ENCODE assay signal across 8 mouse cellular contexts in the genomic region with DNA sequence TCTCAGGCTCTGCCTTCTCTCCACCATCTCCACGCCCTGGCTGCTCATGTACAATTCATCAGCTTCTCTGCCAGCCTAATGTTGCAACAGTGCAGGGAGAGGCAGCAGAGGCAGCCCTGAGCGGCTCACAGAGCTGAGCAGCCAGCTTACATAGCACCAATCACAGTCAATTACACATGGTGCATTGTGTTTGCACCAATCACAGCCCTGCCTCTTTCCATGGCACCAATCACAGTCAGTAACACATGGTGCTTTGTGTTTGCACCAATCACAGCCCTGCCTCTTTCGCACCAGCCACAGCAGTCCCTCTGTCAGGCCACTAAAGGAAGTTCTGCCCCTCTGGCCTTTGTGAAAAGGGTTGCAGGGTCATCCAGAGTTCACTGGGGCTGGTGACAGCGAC. TPM values are rescaled to one million over a fixed set of nuclear protein-coding genes. Genes with fewer than 3 reads are reported as not detected.
DNase-seq lines count a peak whose midpoint lies in the region; ATAC-seq lines count a peak whose summit lies in the region.

No protein-coding gene starts in this region.

- H3K4me1 ChIP-seq in embryonic facial prominence, embryonic 14.5 days (ENCODE audit: control insufficient read depth, insufficient read depth, low read length), result no peaks in the 10 kb centered on the region
- peaks cover 25% of the 10 kb centered on the region for H3K4me1 ChIP-seq in heart, embryonic 10.5 days
- peaks cover 10% of the 10 kb centered on the region; the same call in 1 of the 2 replicates for H3K4me1 ChIP-seq in limb, embryonic 12.5 days (replicated peaks)
- peaks cover 12% of the 10 kb centered on the region for H3K4me1 ChIP-seq in midbrain, embryonic 13.5 days (replicated peaks)

- WGBS in embryonic facial prominence, embryonic 14.5 days, result 11% methylated on average over 4 of the region's 4 CpGs
- 13% methylated on average over 4 of the region's 4 CpGs for WGBS in heart, embryonic 10.5 days
- 18% methylated on average over 4 of the region's 4 CpGs for WGBS in limb, embryonic 12.5 days
- whole genome bisulfite sequencing in midbrain, embryonic 13.5 days, result 3% methylated on average over 4 of the region's 4 CpGs

- peak; percentile 99 for ATAC-seq in embryonic facial prominence, embryonic 14.5 days (ENCODE audit: low read depth)
- peak; percentile 95 for ATAC-seq in limb, embryonic 12.5 days (ENCODE audit: insufficient number of reproducible peaks, insufficient read depth, low FRiP score, low TSS enrichment, low read depth)
- peak; percentile 100 for ATAC-seq in midbrain, embryonic 13.5 days

- H3K36me3 ChIP-seq in embryonic facial prominence, embryonic 14.5 days (ENCODE audit: control insufficient read depth, insufficient read depth, low read length), result no peaks in the 10 kb centered on the region
- no peaks in the 10 kb centered on the region for H3K36me3 ChIP-seq in heart, embryonic 10.5 days
- H3K36me3 ChIP-seq in limb, embryonic 12.5 days, result no peaks in the 10 kb centered on the region
- H3K36me3 ChIP-seq in midbrain, embryonic 13.5 days, result no peaks in the 10 kb centered on the region

- peak overlapping the region; percentile 15; the same call in 1 of the 2 replicates for H3K4me3 ChIP-seq in embryonic facial prominence, embryonic 14.5 days (ENCODE audit: low read depth, low read length)
- peak overlapping the region; percentile 29; the same call in 1 of the 2 replicates for H3K4me3 ChIP-seq in heart, embryonic 10.5 days
- H3K4me3 ChIP-seq in limb, embryonic 12.5 days (replicated peaks), result no peak overlapping the region
- peak overlapping the region; percentile 38 for H3K4me3 ChIP-seq in midbrain, embryonic 13.5 days (replicated peaks)

- no peaks in the 10 kb centered on the region for H3K9me3 ChIP-seq in embryonic facial prominence, embryonic 14.5 days (ENCODE audit: control insufficient read depth, low read length)
- H3K9me3 ChIP-seq in heart, embryonic 10.5 days, result no peaks in the 10 kb centered on the region
- no peaks in the 10 kb centered on the region for H3K9me3 ChIP-seq in limb, embryonic 12.5 days
- H3K9me3 ChIP-seq in midbrain, embryonic 13.5 days, result no peaks in the 10 kb centered on the region

- H3K27ac ChIP-seq in embryonic facial prominence, embryonic 14.5 days (replicated peaks; ENCODE audit: low read depth, low read length), result peak overlapping the region; percentile 54; the same call in 1 of the 2 replicates
- H3K27ac ChIP-seq in heart, embryonic 10.5 days, result peak overlapping the region; percentile 60
- 0 out of 2 replicates have a peak overlapping the region, but pooled peaks have one; percentile 12 for H3K27ac ChIP-seq in limb, embryonic 12.5 days
- H3K27ac ChIP-seq in midbrain, embryonic 13.5 days, result peak overlapping the region; percentile 94

- H3K27me3 ChIP-seq in embryonic facial prominence, embryonic 14.5 days (replicated peaks; ENCODE audit: control insufficient read depth, insufficient read depth, low read length), result no peaks in the 10 kb centered on the region
- H3K27me3 ChIP-seq in heart, embryonic 10.5 days (ENCODE audit: insufficient read depth, poor library complexity, severe bottlenecking), result peaks cover 5% of the 10 kb centered on the region; the same call in 1 of the 2 replicates
- H3K27me3 ChIP-seq in limb, embryonic 12.5 days, result no peaks in the 10 kb centered on the region
- no peaks in the 10 kb centered on the region for H3K27me3 ChIP-seq in midbrain, embryonic 13.5 days

- H3K4me2 ChIP-seq in embryonic facial prominence, embryonic 14.5 days (ENCODE audit: low read depth, low read length), result peak overlapping the region; percentile 45
- peak overlapping the region; percentile 24 for H3K4me2 ChIP-seq in limb, embryonic 12.5 days
- peak overlapping the region; percentile 52 for H3K4me2 ChIP-seq in midbrain, embryonic 13.5 days (replicated peaks)

- DNase-seq in 3T3-L1 (ENCODE audit: low read depth, low spot score), result peak; percentile 57
- peak; percentile 78 for DNase-seq in adrenal gland, postnatal 10 days
- DNase-seq in embryonic facial prominence, embryonic 14.5 days (ENCODE audit: low spot score), result peak; percentile 94
- peak; percentile 92 for DNase-seq in heart, embryonic 10.5 days (ENCODE audit: low spot score)
- DNase-seq in kidney, adult 9 months, result peak; percentile 77
- peak; percentile 53 to 57 for DNase-seq in spleen, postnatal 36 days (ENCODE audit: low spot score in 2 of 2)

- H3K9ac ChIP-seq in embryonic facial prominence, embryonic 14.5 days (ENCODE audit: low read depth, low read length), result no peak overlapping the region
- H3K9ac ChIP-seq in limb, embryonic 12.5 days (replicated peaks), result no peak overlapping the region
- peak overlapping the region; percentile 66 for H3K9ac ChIP-seq in midbrain, embryonic 13.5 days (replicated peaks)

RNA-seq across cellular contexts. Expression of a gene that starts 40.9 kb away (rescaled TPM):
- total RNA-seq in adrenal gland, postnatal 10 days (2021), result 10 to 100 TPM; 27.4 to 28.4 TPM
- 10.4 and 10.8 TPM in 2 replicates for polyA plus RNA-seq in embryonic facial prominence, embryonic 14.5 days (2014; fragmentation: Nextera tagmentation; extraction: Ambion mirVana)
- polyA plus RNA-seq in heart, embryonic 10.5 days (2016; fragmentation: Nextera tagmentation; extraction: Ambion mirVana), result 11.7 and 13.1 TPM in 2 replicates
- 17.3 and 20.4 TPM in 2 replicates for polyA plus RNA-seq in limb, embryonic 12.5 days (2016; fragmentation: Nextera tagmentation; extraction: Ambion mirVana)
- polyA plus RNA-seq in midbrain, embryonic 13.5 days (2015; fragmentation: Nextera tagmentation; extraction: Ambion mirVana), result 11.5 and 12.9 TPM in 2 replicates

RNA-seq across cellular contexts. Expression of a gene that starts 51.3 kb away (rescaled TPM):
- 10 to 100 TPM; 32.7 to 34.9 TPM for total RNA-seq in adrenal gland, postnatal 10 days (2021)
- 17.1 and 18.9 TPM in 2 replicates for polyA plus RNA-seq in embryonic facial prominence, embryonic 14.5 days (2014; fragmentation: Nextera tagmentation; extraction: Ambion mirVana)
- 11.5 and 11.7 TPM in 2 replicates for polyA plus RNA-seq in heart, embryonic 10.5 days (2016; fragmentation: Nextera tagmentation; extraction: Ambion mirVana)
- 21.9 and 23.1 TPM in 2 replicates for polyA plus RNA-seq in limb, embryonic 12.5 days (2016; fragmentation: Nextera tagmentation; extraction: Ambion mirVana)
- polyA plus RNA-seq in midbrain, embryonic 13.5 days (2015; fragmentation: Nextera tagmentation; extraction: Ambion mirVana), result 24.6 and 27.0 TPM in 2 replicates

Comparison
In these comparisons a context has a peak if more than half of its experiments do, and no peak if none do; other contexts are left out.
1. H3K27ac ChIP-seq: peak in every context shown above with its lines; median percentile 94 in midbrain, embryonic 13.5 days; 60 in heart, embryonic 10.5 days; 54 in embryonic facial prominence, embryonic 14.5 days; 12 in limb, embryonic 12.5 days.